Mouse (Mus musculus) limb, embryonic 10.5 days (tissue): ENCODE measurements around the gene Enc1. TPM values are rescaled to one million over a fixed set of nuclear protein-coding genes. Genes with fewer than 3 reads are reported as not detected.

Source experiments
- DNase-seq: peaks from one replicate; pipeline ENCODE4 v3.0.0-alpha.2; 2017; ENCODE audit warnings: low spot score
- H3K27ac ChIP-seq: fragments of 300-500 bp; sonication (generic); 2 replicates; pipeline ENCODE4 v1.5.1; 2016; ENCODE audit warnings: mild to moderate bottlenecking
- H3K27me3 ChIP-seq: fragments of 300-500 bp; sonication (generic); 2 replicates; pipeline ENCODE4 v1.6.1; 2016; ENCODE audit warnings: low read depth, mild to moderate bottlenecking; ENCODE audit not compliant: poor library complexity, severe bottlenecking
- H3K36me3 ChIP-seq: fragments of 300-500 bp; sonication (generic); 2 replicates; pipeline ENCODE4 v1.6.1; 2016; ENCODE audit warnings: mild to moderate bottlenecking, moderate library complexity
- H3K4me1 ChIP-seq: fragments of 300-500 bp; sonication (generic); 2 replicates; pipeline ENCODE4 v1.6.1; 2016
- H3K4me3 ChIP-seq: fragments of 300-500 bp; sonication (generic); 2 replicates; pipeline ENCODE4 v1.5.1; 2016; ENCODE audit warnings: mild to moderate bottlenecking, moderate library complexity
- H3K9me3 ChIP-seq: fragments of 300-500 bp; sonication (generic); replicated peaks from 2 replicates; pipeline ENCODE4 v1.6.1; 2016; ENCODE audit warnings: mild to moderate bottlenecking
- WGBS: fragments of 180-500 bp; shearing (Covaris S2); methylation state at CpG from one replicate; pipeline ENCODE4 v1.1.7; 2016; 5-methylcytosine and 5-hydroxymethylcytosine counted together
- polyA plus RNA-seq: library from polyadenylated mRNA; unstranded; fragments of >200 nt; fragmentation: Nextera tagmentation; extraction: Ambion mirVana; gene quantifications from 2 replicates; pipeline ENCODE4 v1.2.1, GENCODE M21; 2016

Gene Enc1
- polyA plus RNA-seq, 1 experiment from 2014 or later: 4.3 TPM

GRCm38 (mm10) chr13:97235911-97236310 lies 5.0 kb upstream of the Enc1 start:
- Histone ChIP-seq H3K36me3 (no peaks in the 10 kb centered on the region), H3K27me3 (no peaks in the 10 kb centered on the region), H3K4me1 (peaks cover 43% of the 10 kb centered on the region), H3K9me3 (no peaks in the 10 kb centered on the region), H3K4me3 (no peak overlapping the region), H3K27ac (no peak overlapping the region)
- WGBS: 75% methylated on average over 6 of the region's 6 CpGs
- DNase-seq: no peak

GRCm38 (mm10) chr13:97237700-97238099 lies 3.2 kb upstream of the Enc1 start:
- 44% methylated on average over 3 of the region's 3 CpGs for WGBS
- Histone ChIP-seq H3K4me3 (no peak overlapping the region), H3K36me3 (no peaks in the 10 kb centered on the region), H3K27ac (peak overlapping the region; percentile 66), H3K9me3 (no peaks in the 10 kb centered on the region), H3K4me1 (peaks cover 58% of the 10 kb centered on the region), H3K27me3 (no peaks in the 10 kb centered on the region)
- DNase-seq: no peak

GRCm38 (mm10) chr13:97238181-97238981 lies 2.5 kb upstream of the Enc1 start:
- WGBS: 56% methylated on average over 16 of the region's 16 CpGs
- Histone ChIP-seq H3K4me1 (peaks cover 65% of the 10 kb centered on the region), H3K27me3 (no peaks in the 10 kb centered on the region), H3K9me3 (no peaks in the 10 kb centered on the region), H3K36me3 (no peaks in the 10 kb centered on the region), H3K4me3 (no peak overlapping the region), H3K27ac (peak overlapping the region; percentile 66)
- DNase-seq: no peak

- WGBS: 6% methylated on average over 23 of the region's 23 CpGs
- DNase-seq: no peak
- H3K4me1 ChIP-seq: peaks cover 77% of the 10 kb centered on the region
Measured at GRCm38 (mm10) chr13:97239343-97240180, 1.3 kb upstream of the Enc1 start.

GRCm38 (mm10) chr13:97240279-97240964 lies 483 bp upstream of the Enc1 start:
- peaks cover 73% of the 10 kb centered on the region for H3K4me1 ChIP-seq
- no peaks in the 10 kb centered on the region for H3K9me3 ChIP-seq
- H3K4me3 ChIP-seq: peak overlapping the region; percentile 82
- DNase-seq: peak; percentile 86
- H3K36me3 ChIP-seq: peaks cover 9% of the 10 kb centered on the region
- no peaks in the 10 kb centered on the region for H3K27me3 ChIP-seq
- H3K27ac ChIP-seq: peak overlapping the region; percentile 97
- WGBS: under 1% methylated on average over 35 of the region's 36 CpGs

More at GRCm38 (mm10) chr13:97239343-97240180, 1.3 kb upstream of the Enc1 start:
- Histone ChIP-seq H3K27ac (peak overlapping the region; percentile 78), H3K9me3 (no peaks in the 10 kb centered on the region), H3K36me3 (peaks cover under 1% of the 10 kb centered on the region; the same call in 1 of the 2 replicates), H3K27me3 (no peaks in the 10 kb centered on the region), H3K4me3 (peak overlapping the region; percentile 20)

- Histone ChIP-seq H3K4me1 (peaks cover 74% of the 10 kb centered on the region), H3K9me3 (no peaks in the 10 kb centered on the region), H3K27me3 (no peaks in the 10 kb centered on the region), H3K27ac (peak overlapping the region; percentile 97), H3K4me3 (peak overlapping the region; percentile 82), H3K36me3 (peaks cover 23% of the 10 kb centered on the region)
- WGBS: under 1% methylated on average over 20 of the region's 20 CpGs
- no peak for DNase-seq
Measured at GRCm38 (mm10) chr13:97241787-97242280, 929 bp downstream of the Enc1 start.

GRCm38 (mm10) chr13:97242716-97243115 lies 1.8 kb downstream of the Enc1 start:
- DNase-seq: no peak
- Histone ChIP-seq H3K4me1 (peaks cover 76% of the 10 kb centered on the region), H3K27ac (peak overlapping the region; percentile 97; the same call in 1 of the 2 replicates), H3K36me3 (peaks cover 32% of the 10 kb centered on the region), H3K27me3 (no peaks in the 10 kb centered on the region), H3K9me3 (no peaks in the 10 kb centered on the region), H3K4me3 (peak overlapping the region; percentile 82)
- WGBS: 17% methylated on average over 6 of the region's 6 CpGs

- Histone ChIP-seq H3K27ac (no peak overlapping the region), H3K4me3 (peak overlapping the region; percentile 82; the same call in 1 of the 2 replicates), H3K9me3 (no peaks in the 10 kb centered on the region), H3K36me3 (peaks cover 46% of the 10 kb centered on the region), H3K4me1 (peaks cover 76% of the 10 kb centered on the region), H3K27me3 (no peaks in the 10 kb centered on the region)
- no peak for DNase-seq
- WGBS: 66% methylated on average over 15 of the region's 15 CpGs
Measured at GRCm38 (mm10) chr13:97243962-97244711, 3.2 kb downstream of the Enc1 start.

- Histone ChIP-seq H3K4me3 (no peak overlapping the region), H3K36me3 (peaks cover 52% of the 10 kb centered on the region), H3K4me1 (peaks cover 76% of the 10 kb centered on the region), H3K27ac (no peak overlapping the region), H3K9me3 (no peaks in the 10 kb centered on the region), H3K27me3 (no peaks in the 10 kb centered on the region)
- WGBS: 84% methylated on average over 11 of the region's 11 CpGs
- no peak for DNase-seq
Measured at GRCm38 (mm10) chr13:97244712-97245105, 3.8 kb downstream of the Enc1 start.

- Histone ChIP-seq H3K9me3 (no peaks in the 10 kb centered on the region), H3K27ac (no peak overlapping the region), H3K4me3 (no peak overlapping the region), H3K4me1 (peaks cover 78% of the 10 kb centered on the region), H3K27me3 (no peaks in the 10 kb centered on the region), H3K36me3 (peaks cover 56% of the 10 kb centered on the region)
- no peak for DNase-seq
- 95% methylated on average over 12 of the region's 12 CpGs for WGBS
Measured at GRCm38 (mm10) chr13:97245157-97245556, 4.3 kb downstream of the Enc1 start.

GRCm38 (mm10) chr13:97246217-97246616 lies 5.3 kb downstream of the Enc1 start:
- H3K27ac ChIP-seq: no peak overlapping the region
- peaks cover 79% of the 10 kb centered on the region for H3K4me1 ChIP-seq
- H3K9me3 ChIP-seq: no peaks in the 10 kb centered on the region
- H3K36me3 ChIP-seq: peaks cover 67% of the 10 kb centered on the region
- no peak overlapping the region for H3K4me3 ChIP-seq
- DNase-seq: no peak
- WGBS: 92% methylated on average over 16 of the region's 16 CpGs
- no peaks in the 10 kb centered on the region for H3K27me3 ChIP-seq

- H3K27me3 ChIP-seq: no peaks in the 10 kb centered on the region
- H3K36me3 ChIP-seq: peaks cover 82% of the 10 kb centered on the region
- H3K4me1 ChIP-seq: peaks cover 72% of the 10 kb centered on the region
- H3K9me3 ChIP-seq: no peaks in the 10 kb centered on the region
- H3K27ac ChIP-seq: no peak overlapping the region
- no peak overlapping the region for H3K4me3 ChIP-seq
- WGBS: 84% methylated on average over 4 of the region's 4 CpGs
- no peak for DNase-seq
Measured at GRCm38 (mm10) chr13:97247754-97248153, 6.8 kb downstream of the Enc1 start.
